Mouse (Mus musculus): ENCODE measurements around the gene Olfr738. TPM values are rescaled to one million over a fixed set of nuclear protein-coding genes. Genes with fewer than 3 reads are reported as not detected.

Olfr738 gene
- not detected in 2 replicates for polyA plus RNA-seq (2014; fragmentation: Nextera tagmentation; extraction: Ambion mirVana)

- Histone ChIP-seq H3K4me3 (replicated peaks; ENCODE audit: low read length) (no peak within 1 kb of the TSS), H3K27ac (no peak within 1 kb of the TSS), H3K4me2 (replicated peaks) (no peak within 1 kb of the TSS), H3K36me3 (replicated peaks; ENCODE audit: control insufficient read depth, insufficient read depth) (no peaks in the 10 kb centered on the region), H3K27me3 (ENCODE audit: control insufficient read depth, insufficient read depth, low read length) (no peaks in the 10 kb centered on the region), H3K4me1 (replicated peaks; ENCODE audit: control insufficient read depth, insufficient read depth, low read length) (no peaks in the 10 kb centered on the region), H3K9me3 (ENCODE audit: control insufficient read depth, low read length) (no peaks in the 10 kb centered on the region), H3K9ac (no peak within 1 kb of the TSS)
- ATAC-seq (ENCODE audit: low FRiP score) (no peak), DNase-seq (ENCODE audit: low spot score) (no peak)
- 81% methylated on average over 1 of the region's 1 CpGs for WGBS
These were observed at the start of gene Olfr738 for GRCm38 (mm10) chr14:50407268-50407667. Gene Olfr738 (plus strand): TSS chr14:50407568.

GRCm38 (mm10) chr14:50357593-50357992 lies 49.8 kb upstream of the Olfr738 start, which contains the start of gene Tlr11:
Gene Tlr11 (plus strand): TSS chr14:50357914.
- H3K4me2 ChIP-seq (replicated peaks): no peak within 1 kb of the TSS
- H3K4me1 ChIP-seq (replicated peaks; ENCODE audit: control insufficient read depth, insufficient read depth, low read length): no peaks in the 10 kb centered on the region
- H3K27ac ChIP-seq: no peak within 1 kb of the TSS
- WGBS: 90% methylated on average over 2 of the region's 2 CpGs
- no peak within 1 kb of the TSS for H3K9ac ChIP-seq
- no peaks in the 10 kb centered on the region for H3K27me3 ChIP-seq (ENCODE audit: control insufficient read depth, insufficient read depth, low read length)
- DNase-seq (ENCODE audit: low spot score): no peak
- ATAC-seq (ENCODE audit: low FRiP score): no peak
- H3K9me3 ChIP-seq (ENCODE audit: control insufficient read depth, low read length): no peaks in the 10 kb centered on the region
- no peak within 1 kb of the TSS for H3K4me3 ChIP-seq (replicated peaks; ENCODE audit: low read length)
- no peaks in the 10 kb centered on the region for H3K36me3 ChIP-seq (replicated peaks; ENCODE audit: control insufficient read depth, insufficient read depth)

GRCm38 (mm10) chr14:50360480-50360879 lies 46.9 kb upstream of the Olfr738 start:
- no peak for ATAC-seq (ENCODE audit: low FRiP score)
- no peaks in the 10 kb centered on the region for H3K4me1 ChIP-seq (replicated peaks; ENCODE audit: control insufficient read depth, insufficient read depth, low read length)
- no peak overlapping the region for H3K9ac ChIP-seq
- H3K4me3 ChIP-seq (replicated peaks; ENCODE audit: low read length): no peak overlapping the region
- H3K27ac ChIP-seq: no peak overlapping the region
- no peaks in the 10 kb centered on the region for H3K9me3 ChIP-seq (ENCODE audit: control insufficient read depth, low read length)
- 87% methylated on average over 3 of the region's 3 CpGs for WGBS
- H3K27me3 ChIP-seq (ENCODE audit: control insufficient read depth, insufficient read depth, low read length): no peaks in the 10 kb centered on the region
- H3K36me3 ChIP-seq (replicated peaks; ENCODE audit: control insufficient read depth, insufficient read depth): no peaks in the 10 kb centered on the region
- H3K4me2 ChIP-seq (replicated peaks): no peak overlapping the region
- no peak for DNase-seq (ENCODE audit: low spot score)

GRCm38 (mm10) chr14:50363561-50363960 lies 43.8 kb upstream of the Olfr738 start:
- H3K4me2 ChIP-seq (replicated peaks): no peak overlapping the region
- no peak for ATAC-seq (ENCODE audit: low FRiP score)
- H3K36me3 ChIP-seq (replicated peaks; ENCODE audit: control insufficient read depth, insufficient read depth): no peaks in the 10 kb centered on the region
- no peaks in the 10 kb centered on the region for H3K4me1 ChIP-seq (replicated peaks; ENCODE audit: control insufficient read depth, insufficient read depth, low read length)
- no peak overlapping the region for H3K27ac ChIP-seq
- H3K4me3 ChIP-seq (replicated peaks; ENCODE audit: low read length): no peak overlapping the region
- no peaks in the 10 kb centered on the region for H3K9me3 ChIP-seq (ENCODE audit: control insufficient read depth, low read length)
- DNase-seq (ENCODE audit: low spot score): no peak
- 94% methylated on average over 2 of the region's 2 CpGs for WGBS
- H3K27me3 ChIP-seq (ENCODE audit: control insufficient read depth, insufficient read depth, low read length): no peaks in the 10 kb centered on the region
- no peak overlapping the region for H3K9ac ChIP-seq

GRCm38 (mm10) chr14:50380863-50381262 lies 26.5 kb upstream of the Olfr738 start, which contains the start of gene Olfr736:
Gene Olfr736 (plus strand): TSS chr14:50381163.
- Histone ChIP-seq H3K4me1 (replicated peaks; ENCODE audit: control insufficient read depth, insufficient read depth, low read length) (no peaks in the 10 kb centered on the region), H3K9ac (no peak within 1 kb of the TSS), H3K27ac (no peak within 1 kb of the TSS), H3K4me2 (replicated peaks) (no peak within 1 kb of the TSS), H3K36me3 (replicated peaks; ENCODE audit: control insufficient read depth, insufficient read depth) (no peaks in the 10 kb centered on the region), H3K27me3 (ENCODE audit: control insufficient read depth, insufficient read depth, low read length) (no peaks in the 10 kb centered on the region), H3K4me3 (replicated peaks; ENCODE audit: low read length) (no peak within 1 kb of the TSS), H3K9me3 (ENCODE audit: control insufficient read depth, low read length) (peaks cover 2% of the 10 kb centered on the region; the same call in 1 of the 2 replicates)
- WGBS: 88% methylated on average over 2 of the region's 2 CpGs
- ATAC-seq (ENCODE audit: low FRiP score) (no peak), DNase-seq (ENCODE audit: low spot score) (no peak)

GRCm38 (mm10) chr14:50418326-50418725 lies 11.0 kb downstream of the Olfr738 start, which contains the start of gene Olfr739:
Gene Olfr739 (plus strand): TSS chr14:50418626.
- H3K27me3 ChIP-seq (ENCODE audit: control insufficient read depth, insufficient read depth, low read length): no peaks in the 10 kb centered on the region
- no peak within 1 kb of the TSS for H3K4me2 ChIP-seq (replicated peaks)
- ATAC-seq (ENCODE audit: low FRiP score): no peak
- no peak within 1 kb of the TSS for H3K9ac ChIP-seq
- H3K9me3 ChIP-seq (ENCODE audit: control insufficient read depth, low read length): no peaks in the 10 kb centered on the region
- WGBS: 79% methylated on average over 2 of the region's 2 CpGs
- no peak within 1 kb of the TSS for H3K4me3 ChIP-seq (replicated peaks; ENCODE audit: low read length)
- H3K4me1 ChIP-seq (replicated peaks; ENCODE audit: control insufficient read depth, insufficient read depth, low read length): no peaks in the 10 kb centered on the region
- H3K27ac ChIP-seq: no peak within 1 kb of the TSS
- DNase-seq (ENCODE audit: low spot score): no peak
- H3K36me3 ChIP-seq (replicated peaks; ENCODE audit: control insufficient read depth, insufficient read depth): no peaks in the 10 kb centered on the region

- 87% methylated on average over 3 of the region's 3 CpGs for WGBS
- Histone ChIP-seq H3K27ac (no peak within 1 kb of the TSS), H3K4me3 (replicated peaks; ENCODE audit: low read length) (no peak within 1 kb of the TSS), H3K9ac (no peak within 1 kb of the TSS), H3K27me3 (ENCODE audit: control insufficient read depth, insufficient read depth, low read length) (no peaks in the 10 kb centered on the region), H3K9me3 (ENCODE audit: control insufficient read depth, low read length) (no peaks in the 10 kb centered on the region), H3K4me2 (replicated peaks) (no peak within 1 kb of the TSS), H3K4me1 (replicated peaks; ENCODE audit: control insufficient read depth, insufficient read depth, low read length) (no peaks in the 10 kb centered on the region), H3K36me3 (replicated peaks; ENCODE audit: control insufficient read depth, insufficient read depth) (no peaks in the 10 kb centered on the region)
- ATAC-seq (ENCODE audit: low FRiP score): no peak
- DNase-seq (ENCODE audit: low spot score): no peak
These were observed 37.9 kb downstream of the Olfr738 start, which contains the start of gene Olfr740 for GRCm38 (mm10) chr14:50445245-50445644. Gene Olfr740 (plus strand): TSS chr14:50445545.

Other genes with a start within 250 kb of the Olfr738 start
- not detected in 2 replicates for gene Olfr730, start 219.4 kb upstream of the Olfr738 start, polyA plus RNA-seq (2014; fragmentation: Nextera tagmentation; extraction: Ambion mirVana)
- not detected in 2 replicates for gene Olfr731, start 165.7 kb upstream of the Olfr738 start, polyA plus RNA-seq (2014; fragmentation: Nextera tagmentation; extraction: Ambion mirVana)
- not detected in 2 replicates for gene Olfr732, start 123.4 kb upstream of the Olfr738 start, polyA plus RNA-seq (2014; fragmentation: Nextera tagmentation; extraction: Ambion mirVana)
- gene Olfr733, start 106.0 kb upstream of the Olfr738 start, polyA plus RNA-seq (2014; fragmentation: Nextera tagmentation; extraction: Ambion mirVana): not detected in 2 replicates
- not detected in 2 replicates for gene Olfr734, start 80.8 kb upstream of the Olfr738 start, polyA plus RNA-seq (2014; fragmentation: Nextera tagmentation; extraction: Ambion mirVana)
- gene Olfr735, start 58.7 kb upstream of the Olfr738 start, polyA plus RNA-seq (2014; fragmentation: Nextera tagmentation; extraction: Ambion mirVana): not detected in 2 replicates
- gene Tlr11, start 49.7 kb upstream of the Olfr738 start, polyA plus RNA-seq (2014; fragmentation: Nextera tagmentation; extraction: Ambion mirVana): not detected in 2 replicates
- not detected in 2 replicates for gene Olfr736, start 26.4 kb upstream of the Olfr738 start, polyA plus RNA-seq (2014; fragmentation: Nextera tagmentation; extraction: Ambion mirVana)
- gene Olfr739, start 11.1 kb downstream of the Olfr738 start, polyA plus RNA-seq (2014; fragmentation: Nextera tagmentation; extraction: Ambion mirVana): not detected in 2 replicates
- gene Olfr740, start 38.0 kb downstream of the Olfr738 start, polyA plus RNA-seq (2014; fragmentation: Nextera tagmentation; extraction: Ambion mirVana): not detected in 2 replicates
- gene Olfr741, start 65.2 kb downstream of the Olfr738 start, polyA plus RNA-seq (2014; fragmentation: Nextera tagmentation; extraction: Ambion mirVana): not detected in 2 replicates
- gene Olfr742, start 96.0 kb downstream of the Olfr738 start, polyA plus RNA-seq (2014; fragmentation: Nextera tagmentation; extraction: Ambion mirVana): not detected in 2 replicates
- not detected in 2 replicates for gene Olfr743, start 114.3 kb downstream of the Olfr738 start, polyA plus RNA-seq (2014; fragmentation: Nextera tagmentation; extraction: Ambion mirVana)
- not detected in 2 replicates for gene Olfr744, start 207.3 kb downstream of the Olfr738 start, polyA plus RNA-seq (2014; fragmentation: Nextera tagmentation; extraction: Ambion mirVana)
- not detected in 2 replicates for gene Olfr745, start 231.8 kb downstream of the Olfr738 start, polyA plus RNA-seq (2014; fragmentation: Nextera tagmentation; extraction: Ambion mirVana)
- gene Olfr746, start 239.5 kb downstream of the Olfr738 start, polyA plus RNA-seq (2014; fragmentation: Nextera tagmentation; extraction: Ambion mirVana): not detected in 2 replicates

Measured in hindbrain, embryonic 14.5 days (tissue).